Mouse (Mus musculus): Measurements from ENCODE around the gene Trp53rkb. TPM values are rescaled to one million over a fixed set of nuclear protein-coding genes. Genes with fewer than 3 reads are reported as not detected.
"Not testable (repeated sequence)": the region's sequence is repeated elsewhere in the genome, so short reads cannot be mapped to it uniquely, and the experiment has no call there.

The Trp53rkb gene
- 1 to 10 TPM; 2.8 to 3.1 TPM for total RNA-seq (2021)
- long read RNA-seq, experiment 1, full-length matches to known transcripts, result 8 of 10 reads
- long read RNA-seq, experiment 1, partial matches to known transcripts, result 0 of 10 reads
- long read RNA-seq, experiment 1, other reads (novel, unspliced or antisense), result 2 of 10 reads
- long read RNA-seq, experiment 2, full-length matches to known transcripts, result 5 of 7 reads
- long read RNA-seq, experiment 2, partial matches to known transcripts, result 0 of 7 reads
- long read RNA-seq, experiment 2, other reads (novel, unspliced or antisense), result 2 of 7 reads

DNA sequence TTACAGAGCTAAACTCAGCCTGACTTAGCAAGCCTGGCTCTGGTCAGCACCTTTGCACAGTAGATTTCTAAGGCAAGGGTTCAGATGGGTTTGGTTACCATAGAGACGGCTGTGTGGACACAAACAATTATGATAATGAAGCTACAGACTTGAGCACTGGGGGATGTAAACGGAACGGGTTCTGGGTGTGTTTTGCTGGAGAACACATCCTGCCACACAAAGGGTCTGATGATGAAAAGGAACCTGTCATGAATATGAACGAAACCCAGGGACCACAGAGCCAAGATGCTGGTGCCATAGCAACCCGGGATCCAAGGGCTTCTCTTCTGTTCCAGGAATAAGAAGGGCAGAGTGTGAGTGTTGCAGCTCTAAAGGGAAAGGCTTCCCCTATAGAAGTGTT, at the start of gene Trp53rkb:
TSS of gene Trp53rkb (plus strand) at position 177 of the 400 bp plus-strand sequence.
- DNase-seq, result no peak
- intact Hi-C loops (cut with DNase I), result no loop called here

GRCm38 (mm10) chr2:166743504-166743903, 48.8 kb upstream of the Trp53rkb start:
- DNase-seq, result no peak
- intact Hi-C loops (cut with DNase I), result no loop called here

DNA sequence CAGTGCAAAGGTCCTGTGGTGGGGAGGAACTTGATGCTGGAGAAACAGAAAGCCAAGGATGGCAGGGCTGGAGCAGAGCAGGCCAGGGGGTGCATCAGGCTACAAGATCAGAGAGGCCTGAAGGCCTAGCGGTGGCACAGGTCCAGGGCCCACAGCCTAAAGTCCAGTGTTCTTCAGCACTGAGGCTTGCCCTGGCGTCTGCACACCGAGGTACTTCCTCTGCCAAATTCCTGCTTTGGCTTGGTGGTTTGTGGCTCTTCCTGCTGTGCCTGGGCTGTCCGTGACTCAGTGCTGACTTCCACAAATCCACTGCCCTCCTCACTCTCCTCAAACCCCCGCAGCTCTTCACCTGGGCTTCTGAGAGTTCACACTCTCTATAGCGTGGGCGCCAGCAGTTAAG, 47.9 kb upstream of the Trp53rkb start:
- intact Hi-C loops (cut with DNase I), result no loop called here
- no peak for DNase-seq

GRCm38 (mm10) chr2:166745849-166746248, 46.5 kb upstream of the Trp53rkb start:
- intact Hi-C loops (cut with DNase I), result no loop called here
- no peak for DNase-seq

GRCm38 (mm10) chr2:166746261-166746913, 45.9 kb upstream of the Trp53rkb start:
- intact Hi-C loops (cut with DNase I), result not testable (repeated sequence)
- DNase-seq, result peak in 1 of 2 experiments; percentile 21

DNA sequence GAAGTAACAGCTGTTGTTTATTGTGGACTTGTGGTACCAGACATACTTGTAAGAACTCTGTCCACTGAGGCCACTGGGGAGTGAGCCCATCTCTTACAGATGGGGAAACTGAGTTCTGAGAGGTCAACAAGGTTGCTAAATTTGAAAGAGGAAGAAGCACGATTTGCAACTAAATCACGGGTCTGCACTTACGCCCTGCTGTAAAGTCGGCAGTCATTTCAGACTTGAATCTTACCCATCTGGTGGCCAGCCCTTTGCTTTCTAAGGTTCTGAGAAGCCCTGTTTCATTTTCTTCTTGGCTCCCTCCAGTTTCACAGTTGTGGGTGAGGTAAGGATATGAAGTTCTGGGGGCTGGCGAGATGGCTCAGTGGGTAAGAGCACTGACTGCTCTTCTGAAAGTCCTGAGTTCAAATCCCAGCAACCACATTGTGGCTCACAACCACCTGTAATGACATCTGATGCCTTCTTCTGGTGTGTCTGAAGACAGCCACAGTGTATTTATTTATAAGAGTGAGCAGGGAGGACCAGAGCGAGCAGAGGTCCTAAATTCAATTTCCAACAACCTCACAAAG, 41.6 kb upstream of the Trp53rkb start:
- no peak for DNase-seq
- intact Hi-C loops (cut with DNase I), result no loop called here

DNA sequence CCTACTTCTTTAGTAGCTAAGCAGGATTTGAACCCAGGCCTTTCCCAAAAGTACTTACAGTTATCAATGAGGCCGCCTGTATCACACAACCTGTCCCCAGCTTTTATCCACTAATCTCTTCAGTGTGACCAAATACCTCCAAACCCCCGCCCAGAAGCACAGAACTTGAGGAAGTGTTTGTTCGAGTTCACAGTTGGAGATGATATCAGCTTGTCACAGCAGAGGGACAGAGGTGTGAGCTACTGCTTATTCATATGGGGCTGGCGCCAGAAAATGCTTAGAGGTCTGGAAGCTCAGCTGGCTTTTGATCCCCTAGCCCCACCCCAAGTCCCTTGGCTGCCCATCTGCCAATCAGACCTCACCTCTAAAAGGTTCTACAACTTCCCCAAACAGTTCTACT, 38.1 kb upstream of the Trp53rkb start:
- DNase-seq, result no peak
- intact Hi-C loops (cut with DNase I), result no loop called here

DNA sequence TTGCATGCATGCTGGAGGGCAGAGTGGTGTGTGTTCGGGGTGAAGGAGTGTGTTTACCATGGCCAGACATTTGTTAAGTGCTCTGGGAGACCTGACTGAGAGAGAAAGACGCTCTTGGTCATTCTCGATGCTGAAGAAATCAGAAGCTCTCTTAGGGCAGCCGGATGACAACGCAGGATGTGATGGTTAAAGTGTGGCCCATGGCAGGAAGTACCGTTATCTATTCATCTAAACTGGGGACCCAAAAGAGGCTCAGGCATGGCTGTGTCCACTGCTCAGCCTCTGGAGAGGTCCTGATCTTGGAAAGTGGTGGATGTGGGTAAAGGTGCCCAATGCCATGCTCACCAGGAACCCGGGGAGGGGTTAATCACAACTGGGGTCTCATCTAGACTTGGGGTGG, 37.6 kb upstream of the Trp53rkb start:
- intact Hi-C loops (cut with DNase I), result no loop called here
- DNase-seq, result no peak

DNA sequence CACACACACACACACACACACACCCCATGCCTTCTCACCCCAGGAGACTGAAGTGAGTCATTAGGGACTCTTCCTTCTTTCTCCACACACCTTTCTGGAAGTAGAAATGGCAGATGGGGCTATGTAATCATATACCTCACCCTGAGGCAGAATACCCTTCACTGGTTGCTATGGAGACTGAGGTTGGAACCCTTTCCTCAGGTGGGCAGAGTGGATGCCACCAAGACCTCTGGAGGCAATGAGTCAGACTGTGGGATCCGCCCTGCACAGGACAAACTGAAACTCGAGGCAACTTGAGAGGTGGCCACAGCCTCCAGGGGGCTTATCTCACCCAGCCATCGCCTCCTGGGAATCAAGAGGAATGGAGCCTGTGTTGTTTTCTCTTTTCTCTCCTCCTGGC, 34.4 kb upstream of the Trp53rkb start:
- intact Hi-C loops (cut with DNase I), result no loop called here
- no peak for DNase-seq

DNA sequence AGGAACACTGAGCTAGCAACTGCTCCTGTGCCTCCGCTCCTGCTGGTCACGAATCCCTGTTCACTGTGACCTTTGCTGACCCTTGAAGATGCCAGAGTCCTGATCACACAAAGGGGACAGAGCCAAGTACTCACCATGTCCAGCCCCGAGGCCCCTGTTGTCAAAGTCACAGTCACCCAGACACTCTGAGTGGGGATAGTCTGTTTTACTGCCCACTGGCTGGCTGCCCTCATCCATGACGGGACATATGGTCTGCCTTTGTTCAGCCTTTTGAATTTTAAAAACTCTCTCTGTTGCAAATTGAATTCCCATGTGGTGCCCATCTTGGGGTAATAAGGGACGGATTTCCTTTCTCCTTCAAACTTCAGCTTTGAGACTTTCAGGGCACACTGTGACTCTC, 28.3 kb upstream of the Trp53rkb start:
- DNase-seq, result no peak
- intact Hi-C loops (cut with DNase I), result no loop called here

DNA sequence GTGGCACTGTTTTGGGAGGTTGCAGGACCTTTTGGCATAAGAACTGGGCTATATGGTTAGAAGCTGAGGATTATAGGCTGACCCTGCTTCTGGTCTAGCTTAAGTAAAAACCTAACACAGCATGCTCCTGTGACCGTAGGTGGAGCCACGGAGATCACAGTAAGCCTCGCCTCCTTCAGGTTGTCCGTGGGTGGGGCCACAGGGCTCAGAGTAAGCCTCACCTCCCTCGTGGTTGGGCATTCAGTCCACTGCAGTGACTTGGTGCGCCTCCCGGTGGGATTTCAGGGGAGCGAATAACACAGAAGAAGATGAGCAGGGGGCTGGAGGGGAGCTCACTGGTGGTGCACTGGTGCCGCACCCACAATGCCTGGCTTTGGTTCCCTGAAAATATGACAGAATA, 24.7 kb upstream of the Trp53rkb start:
- no peak for DNase-seq
- intact Hi-C loops (cut with DNase I), result no loop called here

DNA sequence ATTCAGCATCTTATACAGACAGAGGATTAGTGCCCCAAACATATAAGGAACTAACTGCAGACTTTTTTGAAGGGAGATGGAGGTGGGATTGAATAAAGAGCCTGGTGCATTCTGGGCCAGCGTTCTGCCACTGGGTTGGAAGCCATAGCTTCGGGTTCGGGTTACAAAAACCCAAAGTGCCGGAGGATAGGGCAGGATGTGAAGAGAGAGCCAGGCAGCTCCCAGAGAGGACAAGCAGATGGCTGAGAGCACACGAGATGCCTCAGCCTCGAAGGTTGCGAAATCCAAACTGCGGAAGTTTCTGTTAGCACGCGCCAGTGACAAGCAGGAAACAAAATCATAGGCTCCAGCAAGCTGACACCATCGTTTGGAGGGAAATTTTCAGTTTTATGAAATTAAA, 20.9 kb upstream of the Trp53rkb start:
- DNase-seq, result peak; percentile 37
- intact Hi-C loops (cut with DNase I), result no loop called here

GRCm38 (mm10) chr2:166773587-166773986, 18.7 kb upstream of the Trp53rkb start:
- no peak for DNase-seq
- intact Hi-C loops (cut with DNase I), result no loop called here

GRCm38 (mm10) chr2:166774275-166774674, 18.1 kb upstream of the Trp53rkb start:
- intact Hi-C loops (cut with DNase I), result no loop called here

DNA sequence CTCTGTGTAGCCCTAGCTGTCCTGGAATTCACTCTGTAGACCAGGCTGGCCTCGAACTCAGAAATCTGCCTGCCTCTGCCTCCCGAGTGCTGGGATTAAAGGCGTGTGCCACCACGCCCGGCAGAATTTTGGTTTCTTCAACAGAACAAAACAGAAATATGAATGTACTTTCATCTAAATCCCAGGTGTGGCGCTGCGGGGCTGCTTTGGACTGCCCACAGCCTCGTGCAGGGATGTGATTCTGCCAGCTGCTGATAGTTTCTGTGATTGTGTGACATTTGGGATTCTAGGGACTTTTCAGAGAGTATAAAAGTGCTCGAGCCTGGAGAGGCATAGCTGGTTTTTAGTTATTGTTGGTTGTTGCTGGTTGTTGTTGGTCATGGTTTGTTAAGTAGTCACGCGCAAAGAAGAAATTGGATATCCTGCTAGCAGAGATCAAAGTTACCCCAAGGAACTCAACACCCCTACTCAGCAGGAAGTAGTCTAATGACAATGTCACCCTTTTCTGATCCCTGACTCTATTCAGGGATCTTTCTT, 16.9 kb upstream of the Trp53rkb start:
- no peak for DNase-seq
- intact Hi-C loops (cut with DNase I), result loop anchor here (5.0 kb wide), 1 partner anchor 63 kb away; the partner anchor contains the start of gene Prex1

More at GRCm38 (mm10) chr2:166774275-166774674, 18.1 kb upstream of the Trp53rkb start:
- no peak for DNase-seq

DNA sequence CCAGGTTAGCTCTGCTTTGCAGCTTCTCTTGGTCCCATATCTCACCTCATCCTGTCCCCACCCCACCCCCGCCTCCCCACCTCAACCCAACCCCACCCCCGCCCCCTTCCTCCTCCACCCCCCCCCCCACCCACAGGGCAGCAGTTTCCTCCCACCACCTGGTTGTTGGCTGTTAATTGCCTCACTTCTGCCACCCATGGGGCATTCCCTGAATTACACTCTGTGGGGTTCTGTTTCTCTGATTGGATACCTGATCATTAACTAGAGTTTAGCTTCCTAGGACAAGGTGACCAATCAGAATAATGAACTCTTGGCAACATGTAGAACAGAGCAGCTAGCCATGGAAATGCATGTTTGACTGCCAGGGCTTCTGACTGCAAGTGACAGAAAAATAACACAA, 16.1 kb upstream of the Trp53rkb start:
- DNase-seq, result peak; percentile 15 to 27
- intact Hi-C loops (cut with DNase I), result loop anchor here (5.0 kb wide), 1 partner anchor 64 kb away; the partner anchor contains the start of gene Prex1

DNA sequence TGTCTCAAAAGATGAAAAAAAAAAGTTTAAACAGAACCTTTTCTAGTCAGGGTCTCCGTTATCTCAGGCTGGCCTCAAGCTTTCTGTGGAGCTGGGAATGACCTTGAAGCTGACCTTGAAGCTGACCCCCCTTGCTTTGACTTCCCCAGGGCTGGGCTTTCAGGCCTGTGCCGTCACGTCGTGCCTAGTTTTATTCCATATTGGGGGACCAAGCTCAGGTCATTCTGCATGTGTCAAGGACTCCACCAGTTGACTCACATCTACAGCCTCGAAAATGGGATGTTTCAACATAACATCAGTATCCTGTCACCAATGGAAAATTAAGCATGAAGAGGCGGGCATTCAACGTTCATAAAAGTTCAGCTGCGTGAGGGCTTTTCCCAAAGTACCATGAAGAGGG, 12.4 kb upstream of the Trp53rkb start:
- no peak for DNase-seq
- intact Hi-C loops (cut with DNase I), result loop anchor here (5.0 to 10.0 kb wide), 2 partner anchors 68 to 675 kb away; partner anchors contain the start of gene Prex1

DNA sequence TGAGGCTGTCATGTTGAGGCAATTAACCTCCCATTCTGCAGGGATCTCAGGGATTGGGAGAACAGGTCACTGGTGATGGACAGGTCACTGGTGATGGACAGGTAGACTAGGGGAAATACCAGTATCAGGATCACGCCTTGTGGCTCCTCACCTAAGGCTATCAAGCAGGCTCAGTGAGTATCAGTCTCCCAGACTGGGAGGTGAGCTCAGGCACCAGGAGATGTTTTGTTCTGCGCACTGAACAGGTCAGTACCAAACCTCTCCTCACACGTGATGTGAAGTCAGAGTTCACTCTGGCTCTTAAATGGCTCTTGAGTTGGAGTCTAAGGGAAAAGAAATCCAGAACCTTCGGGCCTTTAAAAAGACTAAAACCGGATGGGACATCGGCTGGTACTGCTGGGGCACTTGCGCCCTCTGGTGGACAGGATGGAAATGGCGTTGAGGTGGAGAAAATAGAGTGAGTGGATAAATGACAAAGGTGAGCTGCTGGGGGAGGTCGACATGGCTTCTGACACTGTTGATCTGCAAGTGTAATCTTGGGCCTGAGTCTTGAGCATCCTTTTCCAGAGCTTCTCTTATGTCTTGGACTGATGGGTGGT, 11.3 kb upstream of the Trp53rkb start:
- peak; percentile 76 to 86 for DNase-seq
- intact Hi-C loops (cut with DNase I), result loop anchor here (1.0 to 10.0 kb wide), 2 partner anchors 189 to 676 kb away; no protein-coding TSS in a partner anchor

DNA sequence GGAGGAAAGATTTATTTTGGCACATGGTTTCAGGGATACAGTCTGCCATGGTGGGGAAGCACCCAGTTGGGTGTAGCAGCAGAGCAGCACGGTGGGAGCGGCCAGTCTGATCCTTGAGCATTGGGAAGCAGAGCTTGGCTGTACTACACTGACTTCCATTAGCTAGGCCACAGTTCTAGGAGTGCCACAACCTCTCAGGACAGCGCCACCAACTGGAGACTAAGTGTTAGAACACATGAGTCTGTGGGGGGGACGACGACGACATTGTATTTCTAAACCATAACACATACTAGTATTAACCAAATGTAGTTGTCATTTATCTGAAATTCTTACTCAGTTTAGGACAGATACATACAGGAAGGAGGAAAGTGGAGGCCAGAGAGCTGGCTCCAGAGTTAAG, 8.0 kb upstream of the Trp53rkb start:
- intact Hi-C loops (cut with DNase I), result loop anchor here (10.0 kb wide), 1 partner anchor 680 kb away; no protein-coding TSS in a partner anchor
- DNase-seq, result no peak

DNA sequence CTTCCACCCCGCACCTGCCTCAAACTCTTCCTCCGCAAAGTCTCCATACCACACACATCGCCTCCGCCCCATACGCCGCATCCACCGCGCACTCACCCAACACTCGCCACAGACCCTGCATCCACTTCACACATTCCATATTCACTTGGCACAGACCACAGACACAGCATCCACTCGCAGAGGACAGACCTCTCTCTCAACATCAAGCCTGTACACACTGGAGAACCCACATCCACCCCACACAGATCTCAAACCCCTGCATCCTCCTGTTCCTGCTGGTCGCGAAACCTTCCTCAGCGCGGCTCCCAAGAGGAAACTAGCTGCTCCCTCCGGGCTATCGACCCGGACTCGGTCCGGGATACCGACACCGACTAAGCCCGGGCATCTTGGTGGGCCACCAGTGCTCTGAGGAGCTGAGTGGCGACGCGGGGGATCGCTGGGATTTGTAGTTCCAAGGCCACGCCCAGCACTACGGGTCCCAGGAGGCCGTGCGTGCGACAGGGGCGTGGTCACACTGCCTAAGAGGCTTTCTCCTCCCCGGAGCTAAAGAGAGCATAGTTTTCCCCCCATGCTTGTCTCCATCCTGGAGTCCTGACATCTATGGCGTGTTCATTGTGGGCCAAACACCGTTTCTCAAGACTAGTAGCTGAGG, 5.9 kb upstream of the Trp53rkb start:
- intact Hi-C loops (cut with DNase I), result loop anchor here (10.0 kb wide), 1 partner anchor 682 kb away; no protein-coding TSS in a partner anchor
- DNase-seq, result peak; percentile 84 to 88
